Mouse (Mus musculus): ENCODE data around the gene Ube2j1.

GRCm38 (mm10) chr4:32998996-32999395, 32.2 kb upstream of the Ube2j1 start:
- no peak for TF ChIP-seq CTCF (conservative IDR thresholded peaks at IDR 0.05 in 1 of 2, IDR thresholded peaks at IDR 0.05 in 1 of 2; ENCODE audit: low read depth in 2 of 2, low read length in 2 of 2)
- no peak for TF ChIP-seq ZNF384 (IDR thresholded peaks at IDR 0.05; ENCODE audit: low read depth, low read length)
- no peak for TF ChIP-seq KAT2A (IDR thresholded peaks at IDR 0.05; ENCODE audit: insufficient replicate concordance, low read length)
- TF ChIP-seq POLR2A (IDR thresholded peaks at IDR 0.05; ENCODE audit: low read depth, low read length), result no peak
- TF ChIP-seq EP300 (IDR thresholded peaks at IDR 0.05; ENCODE audit: low read length), result no peak
- no peak for TF ChIP-seq USF1 (IDR thresholded peaks at IDR 0.05; ENCODE audit: low read depth, low read length)
- no peak for TF ChIP-seq MYC (IDR thresholded peaks at IDR 0.05; ENCODE audit: low read depth, low read length)
- TF ChIP-seq BHLHE40 (IDR thresholded peaks at IDR 0.05; ENCODE audit: low read depth, low read length), result no peak
- TF ChIP-seq ZKSCAN1 (IDR thresholded peaks at IDR 0.05; ENCODE audit: borderline replicate concordance, low read depth, low read length), result no peak
- no peak for TF ChIP-seq MEF2A (IDR thresholded peaks at IDR 0.05; ENCODE audit: borderline replicate concordance, low read depth, low read length)
- no peak for TF ChIP-seq CHD1 (IDR thresholded peaks at IDR 0.05; ENCODE audit: low read depth, low read length)

All from CH12.LX (cell line).